Mouse (Mus musculus) spleen, adult 2 months (tissue): ENCODE measurements at regions not wholly inside any gene's neighbourhood (a gene's known extent, or its start where the extent isn't known, plus 50 kb on each side); places are given as distances from the start of the nearest gene placed in this dataset.

Experiments
- CTCF ChIP-seq: fragments of 200-500 bp; IDR thresholded peaks from 2 replicates; pipeline ENCODE4 v1.5.1; 2011; ENCODE audit warnings: mild to moderate bottlenecking, inconsistent platforms; ENCODE audit not compliant: insufficient read depth, insufficient read length, insufficient replicate concordance; ENCODE audit errors: extremely low read depth
- POLR2A ChIP-seq: fragments of 200-500 bp; IDR thresholded peaks from 2 replicates; pipeline ENCODE4 v1.6.1; 2011; ENCODE audit warnings: low read depth, low read length, inconsistent platforms

GRCm38 (mm10) chr13:103459486-103460147, 125.3 kb upstream of the Mast4 start:
- no peak for TF ChIP-seq CTCF
- TF ChIP-seq POLR2A, result no peak
